Mouse (Mus musculus) embryonic facial prominence, embryonic 11.5 days (tissue): ENCODE results near the gene Nf1. TPM values are rescaled to one million over a fixed set of nuclear protein-coding genes. Genes with fewer than 3 reads are reported as not detected.

ENCODE experiments used
- ATAC-seq: fragments of 200-750 bp; cut with Nextera tagmentation; replicated peaks from 2 replicates; pipeline ENCODE4 v1.8.0; 2017; ENCODE audit warnings: low read depth; ENCODE audit not compliant: insufficient number of reproducible peaks, low FRiP score, low TSS enrichment
- DNase-seq: peaks from one replicate; pipeline ENCODE4 v3.0.0-alpha.2; 2015; ENCODE audit warnings: low spot score
- H3K27ac ChIP-seq: fragments of 300-500 bp; sonication (generic); replicated peaks from 2 replicates; pipeline ENCODE4 v1.5.1; 2014; ENCODE audit warnings: mild to moderate bottlenecking, low read depth, low read length, control low read depth
- H3K27me3 ChIP-seq: fragments of 300-500 bp; sonication (generic); 2 replicates; pipeline ENCODE4 v1.6.1; 2014; ENCODE audit warnings: mild to moderate bottlenecking, low read length, moderate library complexity, mixed read lengths; ENCODE audit not compliant: control insufficient read depth, insufficient read depth
- H3K36me3 ChIP-seq: fragments of 300-500 bp; sonication (generic); replicated peaks from 2 replicates; pipeline ENCODE4 v1.6.1; 2014; ENCODE audit warnings: low read depth, mild to moderate bottlenecking, low read length, moderate library complexity, mixed read lengths; ENCODE audit not compliant: control insufficient read depth, insufficient read depth
- H3K4me1 ChIP-seq: fragments of 300-500 bp; sonication (generic); 2 replicates; pipeline ENCODE4 v1.6.1; 2014; ENCODE audit warnings: low read length, mixed read lengths; ENCODE audit not compliant: control insufficient read depth, insufficient read depth
- H3K4me2 ChIP-seq: fragments of 300-500 bp; sonication (generic); 2 replicates; pipeline ENCODE4 v1.6.1; 2014; ENCODE audit warnings: low read depth, mild to moderate bottlenecking, control low read depth, low read length, moderate library complexity
- H3K4me3 ChIP-seq: fragments of 300-500 bp; sonication (generic); 2 replicates; pipeline ENCODE4 v1.5.1; 2014; ENCODE audit warnings: low read depth, low read length, control low read depth
- H3K9ac ChIP-seq: fragments of 300-500 bp; sonication (generic); replicated peaks from 2 replicates; pipeline ENCODE4 v1.6.1; 2014; ENCODE audit warnings: mild to moderate bottlenecking, control low read depth, low read length
- H3K9me3 ChIP-seq: fragments of 300-500 bp; sonication (generic); replicated peaks from 2 replicates; pipeline ENCODE4 v1.6.1; 2016; ENCODE audit warnings: mild to moderate bottlenecking, low read length, inconsistent platforms, mixed read lengths; ENCODE audit not compliant: control insufficient read depth
- WGBS: fragments of 180-500 bp; shearing (Covaris S2); extraction: QIAGEN DNeasy Blood & Tissue Kit; methylation state at CpG from one replicate; pipeline ENCODE4 v1.1.7; 2014; 5-methylcytosine and 5-hydroxymethylcytosine counted together
- polyA plus RNA-seq: library from polyadenylated mRNA; unstranded; fragments of >200 nt; fragmentation: Nextera tagmentation; extraction: Ambion mirVana; gene quantifications from 2 replicates; pipeline ENCODE4 v1.2.1, GENCODE M21; 2014

Gene Nf1
- polyA plus RNA-seq, 1 experiment from 2014 or later = 8.1 TPM

DNA sequence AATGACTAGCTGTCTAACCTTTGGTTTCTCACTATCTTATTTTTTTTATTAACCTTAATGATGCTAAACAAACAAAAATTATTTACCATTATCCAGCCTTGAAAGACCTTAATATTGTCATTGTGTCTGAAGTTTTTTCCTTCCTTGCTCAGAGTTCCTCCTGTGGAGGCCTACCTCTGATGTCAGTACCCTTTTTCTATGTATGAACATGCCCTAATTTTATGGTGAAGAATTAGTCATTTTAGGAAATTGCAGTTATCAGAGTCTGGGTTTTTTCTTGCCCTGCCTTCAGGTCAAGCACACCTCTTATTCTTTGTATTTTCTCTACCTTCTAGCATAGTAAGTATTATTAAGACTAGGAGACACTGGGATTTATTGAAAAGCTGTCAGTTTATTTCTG lies 145.2 kb downstream of the Nf1 start:
- DNase-seq (no peak), ATAC-seq (no peak)
- no peaks in the 10 kb centered on the region for H3K27me3 ChIP-seq
- no peaks in the 10 kb centered on the region for H3K9me3 ChIP-seq
- no peak overlapping the region for H3K9ac ChIP-seq
- H3K4me2 ChIP-seq = no peak overlapping the region
- no peak overlapping the region for H3K27ac ChIP-seq
- no peak overlapping the region for H3K4me3 ChIP-seq
- no peaks in the 10 kb centered on the region for H3K36me3 ChIP-seq
- no peaks in the 10 kb centered on the region for H3K4me1 ChIP-seq

- no peak for DNase-seq
- H3K9me3 ChIP-seq = no peaks in the 10 kb centered on the region
- 84% methylated on average over 10 of the region's 10 CpGs for WGBS
- no peak overlapping the region for H3K4me2 ChIP-seq
- H3K36me3 ChIP-seq = no peaks in the 10 kb centered on the region
- ATAC-seq = no peak
- H3K9ac ChIP-seq = no peak overlapping the region
- H3K4me1 ChIP-seq = no peaks in the 10 kb centered on the region
- no peaks in the 10 kb centered on the region for H3K27me3 ChIP-seq
- no peak overlapping the region for H3K4me3 ChIP-seq
- no peak overlapping the region for H3K27ac ChIP-seq
Measured at GRCm38 (mm10) chr11:79494976-79495800, 155.7 kb downstream of the Nf1 start.

GRCm38 (mm10) chr11:79502917-79503316 lies 163.4 kb downstream of the Nf1 start:
- Histone ChIP-seq H3K9me3 (no peaks in the 10 kb centered on the region), H3K27me3 (no peaks in the 10 kb centered on the region), H3K4me3 (no peak overlapping the region), H3K4me1 (no peaks in the 10 kb centered on the region), H3K9ac (no peak overlapping the region), H3K27ac (no peak overlapping the region), H3K4me2 (no peak overlapping the region), H3K36me3 (no peaks in the 10 kb centered on the region)
- DNase-seq = no peak
- ATAC-seq = no peak
- WGBS = 70% methylated on average over 2 of the region's 2 CpGs

GRCm38 (mm10) chr11:79503845-79504244 lies 164.4 kb downstream of the Nf1 start, which contains the start of gene Omg:
Gene Omg, minus strand, starts transcription at chr11:79504084.
- Histone ChIP-seq H3K4me1 (no peaks in the 10 kb centered on the region), H3K4me2 (no peak within 1 kb of the TSS), H3K36me3 (no peaks in the 10 kb centered on the region), H3K4me3 (no peak within 1 kb of the TSS), H3K9me3 (no peaks in the 10 kb centered on the region), H3K9ac (no peak within 1 kb of the TSS), H3K27ac (no peak within 1 kb of the TSS), H3K27me3 (no peaks in the 10 kb centered on the region)
- ATAC-seq (no peak), DNase-seq (no peak)
- WGBS = 61% methylated on average over 8 of the region's 8 CpGs

DNA sequence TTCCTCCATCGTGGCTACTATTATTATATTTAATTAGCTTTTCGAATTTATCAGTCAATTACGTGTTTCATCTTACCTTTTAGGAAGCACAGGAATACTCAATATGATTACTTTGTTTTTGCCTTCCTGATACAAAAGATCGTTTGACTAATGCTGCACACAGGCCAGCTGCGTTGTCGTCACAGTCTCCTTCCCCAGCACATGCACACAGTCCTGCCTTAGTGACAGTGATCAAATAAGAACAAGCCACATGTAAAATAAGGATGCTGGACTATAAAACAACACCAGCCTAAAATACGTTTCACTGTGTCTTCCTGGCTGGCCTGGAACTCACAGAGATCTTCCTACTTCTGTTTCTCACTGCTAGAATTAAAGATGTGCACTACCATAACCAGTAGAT lies 165.0 kb downstream of the Nf1 start:
- Histone ChIP-seq H3K4me2 (no peak overlapping the region), H3K4me1 (no peaks in the 10 kb centered on the region), H3K9me3 (no peaks in the 10 kb centered on the region), H3K27me3 (no peaks in the 10 kb centered on the region), H3K9ac (no peak overlapping the region), H3K27ac (no peak overlapping the region), H3K36me3 (no peaks in the 10 kb centered on the region), H3K4me3 (no peak overlapping the region)
- no peak for DNase-seq
- ATAC-seq = no peak
- 84% methylated on average over 7 of the region's 7 CpGs for WGBS

- Histone ChIP-seq H3K9ac (no peak overlapping the region), H3K27ac (no peak overlapping the region), H3K4me2 (no peak overlapping the region), H3K4me3 (no peak overlapping the region), H3K36me3 (no peaks in the 10 kb centered on the region), H3K27me3 (no peaks in the 10 kb centered on the region), H3K4me1 (no peaks in the 10 kb centered on the region), H3K9me3 (no peaks in the 10 kb centered on the region)
- 92% methylated on average over 3 of the region's 3 CpGs for WGBS
- no peak for ATAC-seq
- DNase-seq = no peak
Measured at GRCm38 (mm10) chr11:79511970-79512369, 172.5 kb downstream of the Nf1 start.

DNA sequence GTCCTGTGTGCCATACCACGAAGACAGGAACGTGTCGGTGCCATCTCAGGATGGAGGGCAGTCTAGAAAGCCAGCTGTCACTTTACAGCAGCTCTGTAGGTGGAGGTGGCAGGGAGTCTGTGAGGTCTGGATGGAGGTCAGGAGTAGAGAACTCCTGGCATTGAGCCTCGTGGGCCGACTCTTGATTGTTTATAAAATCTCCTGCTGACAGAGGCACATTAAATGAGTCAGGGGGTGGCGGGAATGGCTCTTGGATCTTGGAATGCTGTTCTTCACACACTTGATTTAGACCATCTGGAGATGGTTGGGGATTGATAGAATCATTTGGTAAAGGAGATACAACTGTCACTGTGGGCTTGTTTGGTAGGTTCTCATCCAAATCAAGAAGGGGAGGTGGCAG lies 175.8 kb downstream of the Nf1 start:
- WGBS = 82% methylated on average over 6 of the region's 6 CpGs
- Histone ChIP-seq H3K4me1 (no peaks in the 10 kb centered on the region), H3K4me3 (no peak overlapping the region), H3K9ac (no peak overlapping the region), H3K36me3 (no peaks in the 10 kb centered on the region), H3K9me3 (no peaks in the 10 kb centered on the region), H3K4me2 (no peak overlapping the region), H3K27ac (no peak overlapping the region), H3K27me3 (no peaks in the 10 kb centered on the region)
- no peak for DNase-seq
- ATAC-seq = no peak

DNA sequence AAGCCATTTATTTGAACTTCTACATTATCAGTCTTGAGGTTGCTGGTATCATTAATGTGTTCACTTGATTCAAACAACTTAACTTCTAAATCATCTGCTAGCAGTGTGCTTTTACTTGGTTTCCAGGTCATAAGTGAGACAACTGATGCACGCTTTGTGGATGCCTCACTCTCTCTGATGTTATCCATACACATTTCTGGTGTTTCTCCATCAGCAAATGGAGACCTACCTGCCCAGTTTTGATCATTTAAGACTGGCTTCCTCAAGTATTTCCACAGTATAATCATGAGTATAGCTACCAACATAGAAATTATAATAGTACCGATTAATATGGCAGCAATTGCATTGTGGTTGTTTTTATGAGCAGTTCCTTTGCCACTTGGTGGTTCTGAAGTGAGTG lies 176.3 kb downstream of the Nf1 start:
- no peaks in the 10 kb centered on the region for H3K4me1 ChIP-seq
- H3K9me3 ChIP-seq = no peaks in the 10 kb centered on the region
- ATAC-seq (no peak), DNase-seq (no peak)
- no peak overlapping the region for H3K9ac ChIP-seq
- H3K36me3 ChIP-seq = no peaks in the 10 kb centered on the region
- WGBS = 97% methylated on average over 2 of the region's 2 CpGs
- H3K4me2 ChIP-seq = no peak overlapping the region
- H3K27ac ChIP-seq = no peak overlapping the region
- no peak overlapping the region for H3K4me3 ChIP-seq
- no peaks in the 10 kb centered on the region for H3K27me3 ChIP-seq
